Mouse (Mus musculus): Measurements from ENCODE around the gene Bmpr1a. TPM values are rescaled to one million over a fixed set of nuclear protein-coding genes. Genes with fewer than 3 reads are reported as not detected.

Gene Bmpr1a
- polyA plus RNA-seq, 1 experiment from 2014 or later: 21.4 TPM

GRCm38 (mm10) chr14:34483469-34484341, 19.4 kb downstream of the Bmpr1a start:
- H3K9ac ChIP-seq: no peak overlapping the region
- no peaks in the 10 kb centered on the region for H3K27me3 ChIP-seq
- H3K4me3 ChIP-seq: no peak overlapping the region
- no peak overlapping the region for H3K4me2 ChIP-seq
- no peaks in the 10 kb centered on the region for H3K9me3 ChIP-seq
- peaks cover 14% of the 10 kb centered on the region for H3K4me1 ChIP-seq (replicated peaks)
- H3K27ac ChIP-seq (replicated peaks): 0 out of 2 replicates have a peak overlapping the region, but pooled peaks have one; percentile 50
- 46% methylated on average over 6 of the region's 6 CpGs for WGBS
- H3K36me3 ChIP-seq: no peaks in the 10 kb centered on the region
- ATAC-seq (ENCODE audit: low FRiP score, low read depth): peak; percentile 74; the same call in 1 of the 2 replicates

GRCm38 (mm10) chr14:34471591-34471990, 31.6 kb downstream of the Bmpr1a start:
- Histone ChIP-seq H3K36me3 (no peaks in the 10 kb centered on the region), H3K9me3 (no peaks in the 10 kb centered on the region), H3K9ac (no peak overlapping the region), H3K4me1 (replicated peaks) (0 out of 2 replicates have a peak, but pooled peaks cover 8% of the 10 kb centered on the region), H3K4me3 (no peak overlapping the region), H3K27ac (replicated peaks) (no peak overlapping the region), H3K4me2 (no peak overlapping the region), H3K27me3 (no peaks in the 10 kb centered on the region)
- ATAC-seq (ENCODE audit: low FRiP score, low read depth): no peak

GRCm38 (mm10) chr14:34466291-34466690, 36.9 kb downstream of the Bmpr1a start:
- no peak overlapping the region for H3K9ac ChIP-seq
- WGBS: 52% methylated on average over 3 of the region's 3 CpGs
- H3K4me1 ChIP-seq (replicated peaks): 0 out of 2 replicates have a peak, but pooled peaks cover 3% of the 10 kb centered on the region
- no peak overlapping the region for H3K4me3 ChIP-seq
- H3K27me3 ChIP-seq: no peaks in the 10 kb centered on the region
- ATAC-seq (ENCODE audit: low FRiP score, low read depth): no peak
- no peak overlapping the region for H3K27ac ChIP-seq (replicated peaks)
- no peaks in the 10 kb centered on the region for H3K9me3 ChIP-seq
- H3K36me3 ChIP-seq: no peaks in the 10 kb centered on the region
- H3K4me2 ChIP-seq: no peak overlapping the region

GRCm38 (mm10) chr14:34459386-34459785, 43.8 kb downstream of the Bmpr1a start:
- H3K36me3 ChIP-seq: 0 out of 2 replicates have a peak, but pooled peaks cover 3% of the 10 kb centered on the region
- H3K9me3 ChIP-seq: no peaks in the 10 kb centered on the region
- WGBS: 93% methylated on average over 2 of the region's 2 CpGs
- ATAC-seq (ENCODE audit: low FRiP score, low read depth): no peak
- H3K4me2 ChIP-seq: no peak overlapping the region
- no peak overlapping the region for H3K9ac ChIP-seq
- no peaks in the 10 kb centered on the region for H3K27me3 ChIP-seq
- peaks cover under 1% of the 10 kb centered on the region for H3K4me1 ChIP-seq (replicated peaks)
- no peak overlapping the region for H3K27ac ChIP-seq (replicated peaks)
- no peak overlapping the region for H3K4me3 ChIP-seq

GRCm38 (mm10) chr14:34458880-34459279, 44.3 kb downstream of the Bmpr1a start:
- no peaks in the 10 kb centered on the region for H3K27me3 ChIP-seq
- H3K9ac ChIP-seq: no peak overlapping the region
- H3K4me1 ChIP-seq (replicated peaks): peaks cover 6% of the 10 kb centered on the region
- no peak overlapping the region for H3K27ac ChIP-seq (replicated peaks)
- WGBS: 95% methylated on average over 1 of the region's 1 CpGs
- H3K4me2 ChIP-seq: no peak overlapping the region
- 0 out of 2 replicates have a peak, but pooled peaks cover 3% of the 10 kb centered on the region for H3K36me3 ChIP-seq
- ATAC-seq (ENCODE audit: low FRiP score, low read depth): no peak
- no peak overlapping the region for H3K4me3 ChIP-seq
- H3K9me3 ChIP-seq: no peaks in the 10 kb centered on the region

GRCm38 (mm10) chr14:34454282-34454681, 48.9 kb downstream of the Bmpr1a start:
- WGBS: 40% methylated on average over 3 of the region's 3 CpGs
- Histone ChIP-seq H3K27me3 (no peaks in the 10 kb centered on the region), H3K4me3 (no peak overlapping the region), H3K9me3 (no peaks in the 10 kb centered on the region), H3K36me3 (0 out of 2 replicates have a peak, but pooled peaks cover 3% of the 10 kb centered on the region), H3K27ac (replicated peaks) (peak overlapping the region; percentile 76), H3K4me2 (0 out of 2 replicates have a peak overlapping the region, but pooled peaks have one; percentile 23), H3K4me1 (replicated peaks) (peaks cover 13% of the 10 kb centered on the region), H3K9ac (no peak overlapping the region)
- ATAC-seq (ENCODE audit: low FRiP score, low read depth): no peak

- Histone ChIP-seq H3K4me3 (no peak overlapping the region), H3K4me2 (peak overlapping the region; percentile 23), H3K36me3 (0 out of 2 replicates have a peak, but pooled peaks cover 3% of the 10 kb centered on the region), H3K27ac (replicated peaks) (peak overlapping the region; percentile 76), H3K9me3 (no peaks in the 10 kb centered on the region), H3K27me3 (no peaks in the 10 kb centered on the region), H3K4me1 (replicated peaks) (peaks cover 13% of the 10 kb centered on the region), H3K9ac (no peak overlapping the region)
- peak; percentile 63; the same call in 1 of the 2 replicates for ATAC-seq (ENCODE audit: low FRiP score, low read depth)
- WGBS: 4% methylated on average over 6 of the region's 6 CpGs
Measured at GRCm38 (mm10) chr14:34453648-34454047, 49.5 kb downstream of the Bmpr1a start.

- Histone ChIP-seq H3K27me3 (no peaks in the 10 kb centered on the region), H3K4me3 (no peak overlapping the region), H3K9me3 (no peaks in the 10 kb centered on the region), H3K4me2 (no peak overlapping the region), H3K9ac (no peak overlapping the region), H3K4me1 (replicated peaks) (peaks cover 13% of the 10 kb centered on the region), H3K36me3 (no peaks in the 10 kb centered on the region), H3K27ac (replicated peaks) (no peak overlapping the region)
- no peak for ATAC-seq (ENCODE audit: low FRiP score, low read depth)
Measured at GRCm38 (mm10) chr14:34451872-34452271, 51.3 kb downstream of the Bmpr1a start.

GRCm38 (mm10) chr14:34450451-34450850, 52.7 kb downstream of the Bmpr1a start:
- WGBS: 92% methylated on average over 5 of the region's 5 CpGs
- no peak for ATAC-seq (ENCODE audit: low FRiP score, low read depth)

GRCm38 (mm10) chr14:34449807-34450206, 53.3 kb downstream of the Bmpr1a start:
- Histone ChIP-seq H3K9ac (no peak overlapping the region), H3K9me3 (no peaks in the 10 kb centered on the region), H3K4me3 (no peak overlapping the region), H3K36me3 (peaks cover 5% of the 10 kb centered on the region), H3K27me3 (no peaks in the 10 kb centered on the region), H3K4me1 (replicated peaks) (peaks cover 13% of the 10 kb centered on the region), H3K4me2 (no peak overlapping the region), H3K27ac (replicated peaks) (no peak overlapping the region)
- ATAC-seq (ENCODE audit: low FRiP score, low read depth): no peak
- WGBS: 42% methylated on average over 9 of the region's 9 CpGs

More at GRCm38 (mm10) chr14:34450451-34450850, 52.7 kb downstream of the Bmpr1a start:
- no peaks in the 10 kb centered on the region for H3K27me3 ChIP-seq
- peaks cover 5% of the 10 kb centered on the region for H3K36me3 ChIP-seq
- no peak overlapping the region for H3K4me2 ChIP-seq
- no peak overlapping the region for H3K4me3 ChIP-seq
- no peak overlapping the region for H3K27ac ChIP-seq (replicated peaks)
- no peak overlapping the region for H3K9ac ChIP-seq
- peaks cover 13% of the 10 kb centered on the region for H3K4me1 ChIP-seq (replicated peaks)
- H3K9me3 ChIP-seq: no peaks in the 10 kb centered on the region

GRCm38 (mm10) chr14:34448398-34448797, 54.7 kb downstream of the Bmpr1a start:
- Histone ChIP-seq H3K36me3 (peaks cover 5% of the 10 kb centered on the region), H3K4me2 (no peak overlapping the region), H3K4me1 (replicated peaks) (peaks cover 3% of the 10 kb centered on the region; the same call in 1 of the 2 replicates), H3K27me3 (no peaks in the 10 kb centered on the region), H3K27ac (replicated peaks) (no peak overlapping the region), H3K4me3 (no peak overlapping the region), H3K9ac (no peak overlapping the region), H3K9me3 (no peaks in the 10 kb centered on the region)
- no peak for ATAC-seq (ENCODE audit: low FRiP score, low read depth)

GRCm38 (mm10) chr14:34447659-34448058, 55.5 kb downstream of the Bmpr1a start:
- WGBS: 63% methylated on average over 4 of the region's 4 CpGs
- H3K4me2 ChIP-seq: no peak overlapping the region
- ATAC-seq (ENCODE audit: low FRiP score, low read depth): no peak
- no peaks in the 10 kb centered on the region for H3K9me3 ChIP-seq
- H3K27ac ChIP-seq (replicated peaks): no peak overlapping the region
- no peak overlapping the region for H3K4me3 ChIP-seq
- H3K27me3 ChIP-seq: no peaks in the 10 kb centered on the region
- H3K9ac ChIP-seq: no peak overlapping the region
- H3K36me3 ChIP-seq: peaks cover 5% of the 10 kb centered on the region
- H3K4me1 ChIP-seq (replicated peaks): no peaks in the 10 kb centered on the region
